Mouse (Mus musculus): ENCODE results near the gene Mgp. TPM values are rescaled to one million over a fixed set of nuclear protein-coding genes. Genes with fewer than 3 reads are reported as not detected.

Gene Mgp
- 8.2 and 22.7 TPM in 2 replicates for polyA plus RNA-seq (2015; fragmentation: Nextera tagmentation; extraction: Ambion mirVana)

DNA sequence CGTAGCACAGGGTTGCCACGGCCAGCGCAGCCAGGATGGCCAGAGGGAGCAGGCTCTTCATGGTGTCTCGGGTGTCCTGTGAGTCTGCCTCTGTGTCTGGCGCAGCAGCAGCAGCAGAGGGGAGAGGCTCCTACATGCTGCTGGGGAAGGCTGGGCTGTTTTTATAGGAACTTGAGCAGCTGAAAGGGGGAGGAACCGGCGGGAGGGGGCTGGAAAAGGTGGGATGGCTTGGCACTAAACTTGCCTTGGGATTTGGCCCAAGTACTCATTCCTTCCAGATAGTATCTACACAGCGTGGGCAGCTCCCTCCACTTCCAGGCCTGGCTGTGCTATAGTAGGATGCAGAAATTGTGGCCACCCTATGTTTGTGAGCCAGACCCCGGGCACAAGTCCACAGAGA lies at the start of gene Mgp:
Gene Mgp (minus strand): TSS at position 154 of the 400 bp plus-strand sequence.
- H3K4me3 ChIP-seq (replicated peaks; ENCODE audit: low read length), result no peak within 1 kb of the TSS
- H3K27ac ChIP-seq (ENCODE audit: low read length), result no peak within 1 kb of the TSS
- H3K9ac ChIP-seq (replicated peaks; ENCODE audit: low read depth, low read length), result no peak within 1 kb of the TSS; the same call in 1 of the 2 replicates
- H3K4me1 ChIP-seq (replicated peaks; ENCODE audit: control insufficient read depth, insufficient read depth, low read length), result peaks cover 11% of the 10 kb centered on the region
- 60% methylated on average over 9 of the region's 9 CpGs for WGBS
- no peaks in the 10 kb centered on the region for H3K36me3 ChIP-seq (ENCODE audit: control insufficient read depth, insufficient read depth)
- H3K9me3 ChIP-seq (ENCODE audit: control insufficient read depth, low read length), result no peaks in the 10 kb centered on the region
- ATAC-seq, result no peak
- peak within 1 kb of the TSS; percentile 25 for H3K4me2 ChIP-seq (ENCODE audit: low read length)
- H3K27me3 ChIP-seq (replicated peaks; ENCODE audit: control insufficient read depth, insufficient read depth, low read length), result no peaks in the 10 kb centered on the region

DNA sequence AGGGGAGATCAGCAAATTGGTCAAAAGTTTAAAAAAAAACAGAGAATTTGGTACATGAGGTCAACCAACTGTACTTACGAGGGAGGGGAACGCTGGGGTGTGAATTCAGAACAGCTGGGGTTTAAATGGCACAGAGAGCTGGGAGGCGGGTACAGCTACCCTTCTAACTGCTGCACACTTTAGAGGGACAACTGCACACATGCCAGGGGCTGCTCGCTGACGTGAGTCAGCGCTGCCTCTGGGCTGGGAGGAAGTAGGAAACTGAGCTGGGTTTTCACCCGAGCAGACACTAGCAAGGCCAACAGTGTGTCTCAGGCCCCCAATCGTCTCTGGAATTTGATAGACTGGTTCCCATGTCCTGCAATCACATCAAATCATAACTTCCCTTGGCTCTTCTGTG lies 49.4 kb upstream of the Mgp start:
- Histone ChIP-seq H3K4me2 (ENCODE audit: low read length) (no peak overlapping the region), H3K27me3 (replicated peaks; ENCODE audit: control insufficient read depth, insufficient read depth, low read length) (no peaks in the 10 kb centered on the region), H3K4me1 (replicated peaks; ENCODE audit: control insufficient read depth, insufficient read depth, low read length) (no peaks in the 10 kb centered on the region), H3K27ac (ENCODE audit: low read length) (no peak overlapping the region), H3K9ac (replicated peaks; ENCODE audit: low read depth, low read length) (no peak overlapping the region), H3K4me3 (replicated peaks; ENCODE audit: low read length) (no peak overlapping the region), H3K36me3 (ENCODE audit: control insufficient read depth, insufficient read depth) (no peaks in the 10 kb centered on the region), H3K9me3 (ENCODE audit: control insufficient read depth, low read length) (no peaks in the 10 kb centered on the region)
- ATAC-seq, result no peak
- 80% methylated on average over 8 of the region's 8 CpGs for WGBS

DNA sequence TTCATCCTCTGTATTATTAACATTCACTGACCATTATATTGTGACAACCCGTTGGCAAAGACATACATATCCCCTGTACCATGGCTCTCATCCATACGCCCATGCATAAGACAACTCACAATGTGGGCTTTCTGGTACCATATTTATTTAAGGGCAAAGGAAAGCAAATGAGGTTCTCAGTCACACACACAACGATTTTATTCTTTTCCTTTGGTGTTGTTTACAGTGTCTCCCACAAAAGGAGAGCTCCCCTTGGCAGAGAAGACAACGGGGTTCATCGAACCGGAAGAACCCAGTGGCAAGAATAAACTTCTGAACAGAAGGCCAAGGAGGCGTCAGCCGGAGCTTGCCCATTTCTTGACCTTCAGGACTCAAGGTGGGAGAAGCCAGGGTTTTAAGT lies 47.9 kb upstream of the Mgp start, which contains the start of gene Pde6h:
Gene Pde6h (plus strand): TSS at position 301 of the 400 bp plus-strand sequence.
- no peaks in the 10 kb centered on the region for H3K4me1 ChIP-seq (replicated peaks; ENCODE audit: control insufficient read depth, insufficient read depth, low read length)
- 80% methylated on average over 8 of the region's 8 CpGs for WGBS
- no peak within 1 kb of the TSS for H3K9ac ChIP-seq (replicated peaks; ENCODE audit: low read depth, low read length)
- no peak for ATAC-seq
- H3K27ac ChIP-seq (ENCODE audit: low read length), result no peak within 1 kb of the TSS
- no peaks in the 10 kb centered on the region for H3K9me3 ChIP-seq (ENCODE audit: control insufficient read depth, low read length)
- H3K4me3 ChIP-seq (replicated peaks; ENCODE audit: low read length), result no peak within 1 kb of the TSS
- no peak within 1 kb of the TSS for H3K4me2 ChIP-seq (ENCODE audit: low read length)
- H3K36me3 ChIP-seq (ENCODE audit: control insufficient read depth, insufficient read depth), result no peaks in the 10 kb centered on the region
- no peaks in the 10 kb centered on the region for H3K27me3 ChIP-seq (replicated peaks; ENCODE audit: control insufficient read depth, insufficient read depth, low read length)

DNA sequence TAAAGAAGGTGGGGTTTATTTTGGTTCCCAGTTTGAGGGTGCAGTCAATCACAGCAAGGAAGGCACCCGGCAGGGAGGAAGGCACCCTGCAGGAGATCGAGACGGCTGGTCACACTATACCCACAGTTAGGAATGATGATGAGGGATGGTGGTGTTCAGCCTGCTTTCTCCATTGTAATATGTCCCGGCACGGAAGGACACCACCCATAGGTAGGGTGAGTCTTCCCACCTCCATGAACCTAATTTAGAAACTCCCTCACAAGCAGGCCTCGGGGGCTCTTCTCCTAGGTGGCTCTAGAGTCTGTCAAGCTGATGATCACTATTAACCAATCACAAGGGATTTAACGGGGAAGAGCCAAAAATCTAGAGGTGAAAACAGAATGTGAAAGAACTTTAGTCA lies 47.2 kb upstream of the Mgp start:
- Histone ChIP-seq H3K27ac (ENCODE audit: low read length) (no peak overlapping the region), H3K27me3 (replicated peaks; ENCODE audit: control insufficient read depth, insufficient read depth, low read length) (no peaks in the 10 kb centered on the region), H3K4me3 (replicated peaks; ENCODE audit: low read length) (no peak overlapping the region), H3K4me1 (replicated peaks; ENCODE audit: control insufficient read depth, insufficient read depth, low read length) (no peaks in the 10 kb centered on the region), H3K4me2 (ENCODE audit: low read length) (no peak overlapping the region), H3K9ac (replicated peaks; ENCODE audit: low read depth, low read length) (no peak overlapping the region), H3K9me3 (ENCODE audit: control insufficient read depth, low read length) (no peaks in the 10 kb centered on the region), H3K36me3 (ENCODE audit: control insufficient read depth, insufficient read depth) (no peaks in the 10 kb centered on the region)
- no peak for ATAC-seq
- WGBS, result 90% methylated on average over 7 of the region's 7 CpGs

DNA sequence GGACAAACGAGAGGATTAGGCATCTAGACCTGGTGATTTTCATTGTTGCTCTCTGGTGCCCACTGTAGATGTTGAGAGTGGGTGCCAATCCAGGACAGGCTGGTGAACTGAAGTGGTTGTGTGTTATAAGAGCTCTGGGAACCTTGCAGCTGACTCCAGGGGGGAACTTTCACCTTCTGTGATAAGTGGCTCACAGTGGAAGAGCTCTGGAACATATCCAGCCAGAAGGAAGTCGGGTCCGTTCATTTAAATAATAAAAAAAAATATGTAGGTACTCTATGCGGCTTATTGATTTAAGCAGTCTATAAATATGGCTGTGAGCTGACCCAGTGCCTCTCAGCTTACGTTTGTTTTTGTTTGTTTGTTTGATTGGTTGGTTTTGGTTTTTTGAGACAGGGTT lies 46.5 kb upstream of the Mgp start, which contains the start of gene Erp27:
Gene Erp27 (minus strand): TSS at position 101 of the 400 bp plus-strand sequence.
- Histone ChIP-seq H3K27ac (ENCODE audit: low read length) (no peak within 1 kb of the TSS), H3K36me3 (ENCODE audit: control insufficient read depth, insufficient read depth) (no peaks in the 10 kb centered on the region), H3K27me3 (replicated peaks; ENCODE audit: control insufficient read depth, insufficient read depth, low read length) (no peaks in the 10 kb centered on the region), H3K4me2 (ENCODE audit: low read length) (no peak within 1 kb of the TSS), H3K4me3 (replicated peaks; ENCODE audit: low read length) (no peak within 1 kb of the TSS), H3K9me3 (ENCODE audit: control insufficient read depth, low read length) (no peaks in the 10 kb centered on the region), H3K9ac (replicated peaks; ENCODE audit: low read depth, low read length) (no peak within 1 kb of the TSS), H3K4me1 (replicated peaks; ENCODE audit: control insufficient read depth, insufficient read depth, low read length) (no peaks in the 10 kb centered on the region)
- no peak for ATAC-seq
- 77% methylated on average over 5 of the region's 5 CpGs for WGBS

DNA sequence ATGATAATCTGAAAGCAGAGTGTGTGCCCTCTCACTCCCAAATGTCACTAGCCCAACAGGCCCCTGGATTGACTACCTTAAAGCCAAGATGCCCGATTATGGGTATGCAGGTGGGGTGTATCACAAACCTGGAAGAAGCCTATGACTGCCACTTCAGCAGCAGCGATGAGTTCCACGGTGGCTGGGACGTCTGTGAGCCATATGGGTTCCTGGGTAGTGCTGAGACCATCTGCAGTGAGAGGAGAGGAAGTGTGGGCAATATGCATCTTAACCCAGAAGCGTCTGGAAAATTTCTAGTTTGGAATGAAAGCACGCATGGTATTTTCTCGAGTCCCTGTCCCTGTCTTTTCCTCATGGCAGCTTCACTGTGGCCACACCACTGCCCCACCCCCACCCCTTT lies 46.0 kb upstream of the Mgp start:
- no peak overlapping the region for H3K4me3 ChIP-seq (replicated peaks; ENCODE audit: low read length)
- H3K9ac ChIP-seq (replicated peaks; ENCODE audit: low read depth, low read length), result no peak overlapping the region
- no peaks in the 10 kb centered on the region for H3K27me3 ChIP-seq (replicated peaks; ENCODE audit: control insufficient read depth, insufficient read depth, low read length)
- 61% methylated on average over 7 of the region's 7 CpGs for WGBS
- H3K36me3 ChIP-seq (ENCODE audit: control insufficient read depth, insufficient read depth), result no peaks in the 10 kb centered on the region
- no peak overlapping the region for H3K4me2 ChIP-seq (ENCODE audit: low read length)
- H3K4me1 ChIP-seq (replicated peaks; ENCODE audit: control insufficient read depth, insufficient read depth, low read length), result no peaks in the 10 kb centered on the region
- no peak overlapping the region for H3K27ac ChIP-seq (ENCODE audit: low read length)
- H3K9me3 ChIP-seq (ENCODE audit: control insufficient read depth, low read length), result no peaks in the 10 kb centered on the region
- ATAC-seq, result peak; percentile 76

DNA sequence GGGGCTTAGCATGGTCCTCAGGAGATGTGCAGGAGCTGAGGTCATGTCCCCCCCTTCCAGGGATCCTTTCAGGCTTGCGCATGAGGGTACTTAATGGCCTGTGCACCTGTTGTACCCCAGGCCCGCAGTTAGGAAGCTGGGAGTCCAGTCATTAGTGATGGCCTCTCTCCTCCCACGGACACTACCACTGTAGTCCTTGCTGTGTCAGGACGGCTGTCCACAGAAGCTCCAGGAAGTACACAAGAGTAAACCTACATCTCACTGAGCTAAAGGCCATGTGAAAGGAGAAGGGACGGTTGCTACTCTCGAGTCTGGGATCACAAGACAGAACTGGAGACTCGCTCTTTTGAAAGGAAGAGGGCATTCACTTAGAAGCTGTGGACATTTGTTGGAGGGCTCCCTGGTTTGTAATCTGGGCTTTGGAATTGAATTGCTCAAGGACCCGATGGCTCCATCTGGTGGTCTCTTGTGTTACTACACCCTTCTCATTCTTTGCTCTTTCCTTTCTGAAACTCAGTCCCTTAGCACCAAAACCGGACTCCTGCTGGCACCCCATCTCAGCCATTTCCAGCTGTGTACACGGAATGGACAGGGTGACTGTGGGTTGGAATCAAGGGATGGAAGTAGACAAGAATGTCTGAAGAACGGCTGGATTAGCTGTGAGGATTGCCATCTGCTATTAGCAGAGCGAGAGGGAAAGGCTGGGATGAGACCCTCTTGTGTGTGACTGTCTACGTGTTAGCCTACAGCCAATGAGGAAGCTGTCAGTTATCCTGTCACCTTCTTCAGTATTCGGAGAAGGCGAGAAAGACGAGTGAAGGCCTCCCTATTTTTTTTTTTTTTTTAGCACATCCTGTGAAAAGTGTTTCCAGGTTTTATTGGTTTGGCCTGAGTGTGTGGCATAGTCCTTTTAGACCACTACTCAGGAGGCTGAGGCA lies 45.0 kb upstream of the Mgp start:
- 46% methylated on average over 16 of the region's 16 CpGs for WGBS
- H3K4me2 ChIP-seq (ENCODE audit: low read length), result no peak overlapping the region
- no peak overlapping the region for H3K27ac ChIP-seq (ENCODE audit: low read length)
- no peaks in the 10 kb centered on the region for H3K27me3 ChIP-seq (replicated peaks; ENCODE audit: control insufficient read depth, insufficient read depth, low read length)
- H3K4me1 ChIP-seq (replicated peaks; ENCODE audit: control insufficient read depth, insufficient read depth, low read length), result no peaks in the 10 kb centered on the region
- peak; percentile 51 for ATAC-seq
- H3K9me3 ChIP-seq (ENCODE audit: control insufficient read depth, low read length), result no peaks in the 10 kb centered on the region
- H3K4me3 ChIP-seq (replicated peaks; ENCODE audit: low read length), result no peak overlapping the region
- H3K9ac ChIP-seq (replicated peaks; ENCODE audit: low read depth, low read length), result no peak overlapping the region
- H3K36me3 ChIP-seq (ENCODE audit: control insufficient read depth, insufficient read depth), result no peaks in the 10 kb centered on the region

DNA sequence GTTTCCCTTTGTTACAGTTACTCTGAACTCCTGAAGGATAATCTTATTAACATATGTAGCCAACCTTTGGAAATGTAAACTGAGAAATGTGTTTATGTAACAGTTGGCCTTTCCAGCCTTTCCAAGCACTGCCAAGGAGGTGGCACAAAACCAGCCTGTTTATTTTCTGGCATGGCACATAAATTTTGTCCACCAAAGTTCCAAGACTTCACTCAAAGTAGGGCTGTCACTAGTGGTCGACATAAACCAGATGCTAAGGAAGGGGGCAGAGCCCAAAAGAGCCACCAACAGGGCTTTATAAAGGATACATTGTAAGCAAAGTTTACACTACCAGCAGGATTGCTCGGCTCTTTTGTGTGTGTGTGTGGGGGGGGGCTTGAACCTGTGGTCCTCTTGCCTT lies 42.3 kb upstream of the Mgp start:
- Histone ChIP-seq H3K9me3 (ENCODE audit: control insufficient read depth, low read length) (no peaks in the 10 kb centered on the region), H3K4me1 (replicated peaks; ENCODE audit: control insufficient read depth, insufficient read depth, low read length) (peaks cover 8% of the 10 kb centered on the region), H3K27me3 (replicated peaks; ENCODE audit: control insufficient read depth, insufficient read depth, low read length) (no peaks in the 10 kb centered on the region), H3K4me3 (replicated peaks; ENCODE audit: low read length) (no peak overlapping the region), H3K36me3 (ENCODE audit: control insufficient read depth, insufficient read depth) (no peaks in the 10 kb centered on the region), H3K27ac (ENCODE audit: low read length) (no peak overlapping the region), H3K9ac (replicated peaks; ENCODE audit: low read depth, low read length) (no peak overlapping the region), H3K4me2 (ENCODE audit: low read length) (no peak overlapping the region)
- ATAC-seq, result no peak; the same call in 1 of the 2 replicates
- 4% methylated on average over 2 of the region's 2 CpGs for WGBS

DNA sequence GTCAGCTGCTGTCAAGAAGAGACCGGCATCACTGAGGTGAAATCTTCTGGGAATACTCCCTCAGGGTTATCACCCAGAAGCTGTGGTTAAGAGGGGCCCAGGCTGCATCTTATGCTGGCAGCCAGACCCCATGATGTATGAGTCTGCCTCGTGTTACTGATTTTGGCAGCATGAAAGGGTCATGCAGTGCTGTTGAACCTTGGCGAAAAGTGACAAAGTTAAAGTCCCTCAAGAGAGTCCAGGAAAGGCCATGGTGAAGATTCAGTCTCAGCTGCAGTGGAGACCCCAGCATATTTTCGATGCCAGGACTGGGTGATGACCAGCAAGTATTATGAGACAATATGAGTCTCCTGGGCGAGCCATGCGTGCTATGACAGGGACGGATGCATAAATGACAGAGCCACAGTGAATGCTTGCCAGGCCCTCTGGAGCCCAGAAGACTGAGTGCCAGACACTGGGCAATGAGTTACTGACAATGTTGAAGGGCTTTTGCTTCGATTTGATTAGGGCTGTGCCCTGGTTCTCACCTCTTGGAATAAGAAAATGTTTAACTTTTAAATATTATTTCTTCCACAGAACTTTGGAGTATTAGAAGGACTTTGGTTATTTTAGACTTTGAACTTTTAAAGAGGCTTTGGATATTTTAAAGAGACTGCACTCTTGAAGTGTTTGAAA lies 40.2 kb upstream of the Mgp start:
- H3K9me3 ChIP-seq (ENCODE audit: control insufficient read depth, low read length), result no peaks in the 10 kb centered on the region
- 91% methylated on average over 8 of the region's 8 CpGs for WGBS
- H3K4me1 ChIP-seq (replicated peaks; ENCODE audit: control insufficient read depth, insufficient read depth, low read length), result peaks cover 8% of the 10 kb centered on the region
- no peaks in the 10 kb centered on the region for H3K27me3 ChIP-seq (replicated peaks; ENCODE audit: control insufficient read depth, insufficient read depth, low read length)
- no peak overlapping the region for H3K4me2 ChIP-seq (ENCODE audit: low read length)
- no peak overlapping the region for H3K9ac ChIP-seq (replicated peaks; ENCODE audit: low read depth, low read length)
- no peak overlapping the region for H3K4me3 ChIP-seq (replicated peaks; ENCODE audit: low read length)
- no peaks in the 10 kb centered on the region for H3K36me3 ChIP-seq (ENCODE audit: control insufficient read depth, insufficient read depth)
- no peak for ATAC-seq
- no peak overlapping the region for H3K27ac ChIP-seq (ENCODE audit: low read length)
